Mouse (Mus musculus) forebrain, embryonic 16.5 days (tissue): ENCODE measurements around the gene Ppard. TPM values are rescaled to one million over a fixed set of nuclear protein-coding genes. Genes with fewer than 3 reads are reported as not detected.
"Not testable (repeated sequence)": the region's sequence is repeated elsewhere in the genome, so short reads cannot be mapped to it uniquely, and the experiment has no call there.

Experiments used
- ATAC-seq: fragments of 200-750 bp; cut with Nextera tagmentation; 2 replicates; pipeline ENCODE4 v1.8.0; 2017; ENCODE audit warnings: mild to moderate bottlenecking, moderate library complexity
- H3K27ac ChIP-seq: fragments of 300-500 bp; sonication (generic); 2 replicates; pipeline ENCODE4 v1.5.1; 2014; ENCODE audit warnings: low read length, control low read depth
- H3K27me3 ChIP-seq: fragments of 300-500 bp; sonication (generic); replicated peaks from 2 replicates; pipeline ENCODE4 v1.6.1; 2014; ENCODE audit warnings: low read length; ENCODE audit not compliant: control insufficient read depth, insufficient read depth
- H3K36me3 ChIP-seq: fragments of 300-500 bp; sonication (generic); 2 replicates; pipeline ENCODE4 v1.6.1; 2014; ENCODE audit not compliant: control insufficient read depth, insufficient read depth
- H3K4me1 ChIP-seq: fragments of 300-500 bp; sonication (generic); replicated peaks from 2 replicates; pipeline ENCODE4 v1.6.1; 2014; ENCODE audit warnings: low read length; ENCODE audit not compliant: control insufficient read depth, insufficient read depth
- H3K4me2 ChIP-seq: fragments of 300-500 bp; sonication (generic); 2 replicates; pipeline ENCODE4 v1.6.1; 2014; ENCODE audit warnings: mild to moderate bottlenecking, low read length, control low read depth
- H3K4me3 ChIP-seq: fragments of 300-500 bp; sonication (generic); replicated peaks from 2 replicates; pipeline ENCODE4 v1.5.1; 2014; ENCODE audit warnings: mild to moderate bottlenecking, low read length, control low read depth
- H3K9ac ChIP-seq: fragments of 300-500 bp; sonication (generic); replicated peaks from 2 replicates; pipeline ENCODE4 v1.6.1; 2014; ENCODE audit warnings: low read depth, low read length, control low read depth
- H3K9me3 ChIP-seq: fragments of 300-500 bp; sonication (generic); 2 replicates; pipeline ENCODE4 v1.6.1; 2016; ENCODE audit warnings: low read length; ENCODE audit not compliant: control insufficient read depth
- WGBS: fragments of 180-500 bp; shearing (Covaris S2); extraction: QIAGEN DNeasy Blood & Tissue Kit; methylation state at CpG from one replicate; pipeline ENCODE4 v1.1.7; 2014; 5-methylcytosine and 5-hydroxymethylcytosine counted together
- polyA plus RNA-seq: library from polyadenylated mRNA; unstranded; fragments of >200 nt; fragmentation: Nextera tagmentation; extraction: Ambion mirVana; gene quantifications from 2 replicates; pipeline ENCODE4 v1.2.1, GENCODE M21; 2015

Gene Ppard
- polyA plus RNA-seq, 1 experiment from 2014 or later: 1.3 TPM

DNA sequence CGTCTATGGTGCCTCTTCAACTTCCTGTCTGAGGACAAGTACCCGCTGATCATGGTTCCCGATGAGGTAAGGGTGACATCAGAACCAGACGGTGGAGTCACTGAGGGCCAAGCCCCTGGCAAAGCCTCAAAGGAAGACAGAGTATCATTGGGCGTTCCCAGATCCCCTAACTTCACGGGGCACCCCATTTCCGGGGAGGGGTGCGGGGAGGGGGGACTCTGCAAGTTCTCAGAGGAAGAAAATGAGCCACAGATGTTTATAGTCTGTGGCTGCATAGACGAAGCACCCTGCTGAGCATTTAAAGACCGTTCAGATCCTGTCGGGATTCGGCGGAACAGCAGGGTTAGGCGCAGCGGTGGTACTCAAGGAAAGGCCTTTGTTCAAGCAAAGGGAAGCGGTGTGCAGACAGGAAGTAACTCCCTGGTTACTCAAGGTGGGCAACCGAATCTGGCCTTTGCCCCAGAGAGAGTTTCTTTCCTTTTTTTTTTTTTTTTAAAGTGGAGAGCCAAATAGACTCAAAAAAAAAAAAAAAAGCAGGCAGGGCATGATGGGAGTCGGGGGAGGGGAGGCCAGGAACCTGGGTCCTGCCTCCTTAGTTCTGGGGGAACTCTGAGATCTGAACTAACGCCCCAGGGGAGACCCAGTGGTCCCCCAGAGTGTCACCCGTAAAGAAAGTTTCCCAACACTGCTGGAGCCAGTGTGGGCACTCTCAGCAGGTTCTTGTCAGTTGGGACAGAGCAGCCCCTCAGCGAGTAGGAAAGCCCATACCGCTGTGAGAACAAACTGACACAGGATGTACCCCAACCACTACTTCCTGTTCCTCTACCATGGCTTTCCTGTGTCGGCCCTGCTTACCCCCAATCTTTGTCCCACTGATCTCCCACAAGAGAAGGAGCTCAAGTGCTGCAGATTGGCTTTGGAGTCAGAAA, 14.5 kb upstream of the Ppard start:
- Histone ChIP-seq H3K36me3 (no peaks in the 10 kb centered on the region), H3K4me2 (no peak overlapping the region), H3K9ac (no peak overlapping the region), H3K4me3 (no peak overlapping the region), H3K9me3 (no peaks in the 10 kb centered on the region), H3K4me1 (peaks cover 2% of the 10 kb centered on the region; the same call in 1 of the 2 replicates), H3K27me3 (no peaks in the 10 kb centered on the region), H3K27ac (no peak overlapping the region)
- 24% methylated on average over 23 of the region's 23 CpGs for WGBS
- no peak for ATAC-seq

GRCm38 (mm10) chr17:28222463-28222862, 10.0 kb upstream of the Ppard start:
- H3K4me1 ChIP-seq: peaks cover 21% of the 10 kb centered on the region
- not testable (repeated sequence) for H3K4me3 ChIP-seq, H3K9me3 ChIP-seq, H3K27me3 ChIP-seq, ATAC-seq, H3K9ac ChIP-seq, H3K4me2 ChIP-seq, H3K36me3 ChIP-seq, H3K27ac ChIP-seq
- 97% methylated on average over 10 of the region's 10 CpGs for WGBS

DNA sequence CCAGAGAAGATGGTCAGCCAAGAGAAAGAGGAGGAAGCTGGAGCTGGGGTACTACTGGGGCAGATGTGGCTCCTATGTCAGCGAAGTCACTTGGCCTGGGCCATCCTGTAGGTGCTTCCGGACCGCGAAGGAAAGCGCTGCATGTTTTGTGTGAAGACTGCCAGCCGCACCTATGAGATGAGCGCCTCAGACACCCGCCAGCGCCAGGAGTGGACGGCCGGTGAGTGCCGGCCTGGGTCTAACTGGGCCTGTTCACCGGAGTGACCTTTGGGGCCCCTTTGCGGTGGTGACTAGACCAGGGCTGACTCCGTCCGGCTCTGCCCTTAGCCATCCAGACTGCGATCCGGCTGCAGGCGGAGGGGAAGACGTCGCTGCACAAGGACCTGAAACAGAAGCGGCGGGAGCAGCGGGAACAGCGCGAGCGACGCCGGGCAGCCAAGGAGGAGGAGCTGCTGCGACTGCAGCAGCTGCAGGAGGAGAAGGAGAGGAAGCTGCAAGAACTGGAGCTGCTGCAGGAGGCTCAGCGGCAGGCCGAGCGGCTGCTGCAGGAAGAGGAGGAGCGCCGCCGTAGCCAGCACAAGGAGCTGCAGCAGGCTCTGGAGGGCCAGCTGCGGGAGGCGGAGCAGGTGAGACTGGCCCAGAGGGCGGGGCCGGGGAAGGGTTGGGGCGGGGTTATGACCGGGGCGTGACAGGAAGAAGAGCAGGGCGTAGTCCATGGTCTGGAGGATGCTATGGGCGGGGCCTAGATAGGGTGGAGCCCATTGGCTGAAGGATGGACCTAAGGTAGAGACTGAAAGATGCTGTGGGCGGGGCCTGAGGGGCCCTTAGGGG, 8.7 kb upstream of the Ppard start:
- Histone ChIP-seq H3K27me3 (no peaks in the 10 kb centered on the region), H3K36me3 (no peaks in the 10 kb centered on the region), H3K4me1 (peaks cover 21% of the 10 kb centered on the region), H3K9ac (peak overlapping the region; percentile 77), H3K4me3 (peak overlapping the region; percentile 61), H3K9me3 (no peaks in the 10 kb centered on the region), H3K4me2 (peak overlapping the region; percentile 98), H3K27ac (peak overlapping the region; percentile 60)
- ATAC-seq: peak; percentile 82
- WGBS: under 1% methylated on average over 46 of the region's 46 CpGs

- Histone ChIP-seq H3K9ac (no peak overlapping the region), H3K4me1 (peaks cover 21% of the 10 kb centered on the region), H3K27me3 (no peaks in the 10 kb centered on the region), H3K36me3 (no peaks in the 10 kb centered on the region), H3K4me2 (no peak overlapping the region), H3K9me3 (no peaks in the 10 kb centered on the region), H3K4me3 (no peak overlapping the region), H3K27ac (no peak overlapping the region)
- WGBS: 88% methylated on average over 10 of the region's 10 CpGs
- no peak for ATAC-seq
Measured at GRCm38 (mm10) chr17:28224615-28225014, 7.9 kb upstream of the Ppard start.

DNA sequence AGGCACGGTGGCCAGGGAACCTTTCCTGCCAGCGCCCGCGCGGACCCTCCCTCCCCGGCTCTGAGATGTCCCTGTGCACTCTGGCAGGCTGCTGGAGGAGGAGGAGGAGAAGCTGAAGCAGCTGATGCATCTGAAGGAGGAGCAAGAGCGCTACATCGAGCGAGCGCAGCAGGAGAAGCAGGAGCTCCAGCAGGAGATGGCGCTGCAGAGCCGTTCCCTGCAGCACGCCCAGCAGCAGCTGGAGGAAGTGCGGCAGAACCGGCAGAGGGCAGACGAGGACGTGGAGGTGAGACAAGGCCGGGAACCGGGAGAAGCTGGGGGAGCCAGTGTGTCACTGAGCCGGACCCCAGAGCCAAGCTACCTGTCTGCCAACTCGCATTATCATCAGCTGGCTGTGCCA, 6.5 kb upstream of the Ppard start:
- H3K9me3 ChIP-seq: no peaks in the 10 kb centered on the region
- no peak overlapping the region for H3K27ac ChIP-seq
- 0% methylated on average over 21 of the region's 21 CpGs for WGBS
- ATAC-seq: peak; percentile 72
- peak overlapping the region; percentile 52 for H3K4me2 ChIP-seq
- H3K4me3 ChIP-seq: peak overlapping the region; percentile 28
- peak overlapping the region; percentile 50 for H3K9ac ChIP-seq
- no peaks in the 10 kb centered on the region for H3K36me3 ChIP-seq
- no peaks in the 10 kb centered on the region for H3K27me3 ChIP-seq
- H3K4me1 ChIP-seq: peaks cover 21% of the 10 kb centered on the region

DNA sequence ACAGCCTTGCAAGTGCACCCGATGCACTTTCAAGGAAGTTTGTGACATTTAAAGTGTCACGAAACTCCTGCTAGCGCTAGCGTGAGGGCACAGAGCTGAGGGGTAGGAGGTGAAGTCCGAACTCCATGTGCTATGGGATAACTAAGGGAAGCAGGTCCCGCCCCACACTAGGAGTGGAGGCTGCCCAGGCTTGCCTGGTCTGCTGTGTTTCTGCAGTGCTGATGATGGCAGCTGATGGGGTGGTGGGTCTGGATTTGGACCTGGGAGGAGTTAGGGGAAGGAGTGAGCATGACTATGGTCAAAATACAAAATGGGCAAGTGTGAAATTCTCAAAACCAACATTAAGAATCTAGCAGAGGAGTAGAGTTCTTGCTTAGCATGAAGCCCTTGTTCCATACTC, 2.0 kb upstream of the Ppard start:
- Histone ChIP-seq H3K4me2 (no peak overlapping the region), H3K9me3 (no peaks in the 10 kb centered on the region), H3K36me3 (no peaks in the 10 kb centered on the region), H3K4me1 (peaks cover 16% of the 10 kb centered on the region), H3K4me3 (no peak overlapping the region), H3K9ac (no peak overlapping the region), H3K27ac (no peak overlapping the region), H3K27me3 (no peaks in the 10 kb centered on the region)
- WGBS: 88% methylated on average over 6 of the region's 6 CpGs
- ATAC-seq: no peak

DNA sequence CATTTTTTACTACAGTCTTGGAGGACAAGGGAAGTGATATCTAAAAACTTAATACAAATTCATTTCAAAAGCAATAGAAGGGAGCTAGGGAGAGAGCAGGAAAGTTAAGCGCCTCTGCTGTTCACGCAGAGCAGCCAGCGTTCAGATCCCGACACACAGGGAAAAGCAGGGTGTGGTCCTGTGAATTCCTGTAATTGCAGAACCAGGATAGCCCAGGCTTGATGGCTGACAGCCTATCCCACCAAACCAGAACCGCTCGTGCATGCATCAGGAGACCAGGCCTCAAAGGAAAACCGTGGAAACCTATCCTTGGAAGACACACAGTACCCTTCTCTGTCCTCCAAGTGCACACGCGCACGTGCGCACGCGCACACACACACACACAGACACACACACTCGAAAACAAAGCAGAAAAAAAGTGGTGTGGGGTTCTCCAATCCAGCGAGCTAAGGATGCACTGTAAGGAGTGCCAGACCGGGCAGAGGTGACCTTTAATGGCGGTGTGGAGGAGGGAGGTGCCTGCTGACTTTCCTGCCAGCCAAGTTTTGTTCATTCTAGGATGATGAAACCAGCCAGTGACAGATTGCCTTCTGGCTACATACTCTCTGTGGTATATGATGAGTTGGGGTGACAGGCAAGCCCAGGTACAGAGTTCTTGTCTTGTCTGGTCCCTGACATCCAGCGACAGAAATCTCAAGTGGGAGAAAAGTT, 1.3 kb upstream of the Ppard start:
- H3K4me1 ChIP-seq: peaks cover 9% of the 10 kb centered on the region
- H3K27me3 ChIP-seq: no peaks in the 10 kb centered on the region
- no peaks in the 10 kb centered on the region for H3K9me3 ChIP-seq
- no peaks in the 10 kb centered on the region for H3K36me3 ChIP-seq
- H3K9ac ChIP-seq: no peak overlapping the region
- no peak overlapping the region for H3K27ac ChIP-seq
- WGBS: 82% methylated on average over 18 of the region's 18 CpGs
- no peak for ATAC-seq
- H3K4me2 ChIP-seq: no peak overlapping the region
- no peak overlapping the region for H3K4me3 ChIP-seq

DNA sequence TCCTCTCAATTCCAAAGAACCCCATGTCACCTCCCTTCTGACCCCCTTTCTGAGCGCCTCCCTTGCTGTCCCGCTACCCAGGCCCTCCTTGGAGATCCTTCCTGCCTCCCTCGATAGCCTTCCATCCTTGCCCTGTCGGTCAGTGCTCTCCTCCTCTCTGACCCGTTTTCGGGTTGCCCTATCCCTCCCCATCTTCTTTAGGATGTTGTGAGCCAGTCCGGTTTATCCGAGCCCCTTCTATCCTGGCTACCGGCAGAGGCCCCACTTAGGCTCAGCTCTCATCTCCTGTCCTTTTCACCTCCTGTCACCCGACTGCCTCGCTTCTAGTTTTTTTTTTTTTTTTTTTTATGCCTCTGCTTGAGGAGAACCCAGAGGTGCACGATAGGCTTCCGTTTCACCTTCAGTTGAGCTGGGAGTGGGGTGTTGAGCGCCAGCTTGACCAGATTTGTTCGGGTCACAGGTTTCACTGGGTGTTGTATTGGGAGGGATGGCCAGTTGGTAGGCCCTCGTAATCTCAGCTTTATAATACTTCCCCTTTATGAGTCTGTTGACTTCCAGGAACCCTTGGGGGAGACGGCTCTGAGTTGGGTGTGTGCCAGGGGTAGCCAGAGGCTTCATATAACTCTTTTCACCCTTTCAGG, 711 bp downstream of the Ppard start:
- H3K27me3 ChIP-seq: no peaks in the 10 kb centered on the region
- no peak overlapping the region for H3K27ac ChIP-seq
- H3K9me3 ChIP-seq: no peaks in the 10 kb centered on the region
- no peak; the same call in 1 of the 2 replicates for ATAC-seq
- no peaks in the 10 kb centered on the region for H3K36me3 ChIP-seq
- H3K4me2 ChIP-seq: peak overlapping the region; percentile 87
- peaks cover 5% of the 10 kb centered on the region for H3K4me1 ChIP-seq
- WGBS: 4% methylated on average over 17 of the region's 17 CpGs
- H3K9ac ChIP-seq: peak overlapping the region; percentile 77
- peak overlapping the region; percentile 73 for H3K4me3 ChIP-seq
